Mouse (Mus musculus) spleen, embryonic (tissue): ENCODE measurements around the gene Pacsin3.

ENCODE experiments used
- CTCF ChIA-PET: fragments of 350-600 bp; sonication (Branson Sonifier 250); formaldehyde crosslinking; loops from one replicate; lab custom pipeline; 2022; lab: Charles Lee

Pacsin3 gene

GRCm38 (mm10) chr2:91255661-91256150, at the start of gene Pacsin3:
Pacsin3 (plus strand) TSS chr2:91255954.
- CTCF ChIA-PET = interaction anchor here (0.8 kb wide), 1 partner anchor 26 kb away, joined by 3 read pairs; no protein-coding TSS in a partner anchor

DNA sequence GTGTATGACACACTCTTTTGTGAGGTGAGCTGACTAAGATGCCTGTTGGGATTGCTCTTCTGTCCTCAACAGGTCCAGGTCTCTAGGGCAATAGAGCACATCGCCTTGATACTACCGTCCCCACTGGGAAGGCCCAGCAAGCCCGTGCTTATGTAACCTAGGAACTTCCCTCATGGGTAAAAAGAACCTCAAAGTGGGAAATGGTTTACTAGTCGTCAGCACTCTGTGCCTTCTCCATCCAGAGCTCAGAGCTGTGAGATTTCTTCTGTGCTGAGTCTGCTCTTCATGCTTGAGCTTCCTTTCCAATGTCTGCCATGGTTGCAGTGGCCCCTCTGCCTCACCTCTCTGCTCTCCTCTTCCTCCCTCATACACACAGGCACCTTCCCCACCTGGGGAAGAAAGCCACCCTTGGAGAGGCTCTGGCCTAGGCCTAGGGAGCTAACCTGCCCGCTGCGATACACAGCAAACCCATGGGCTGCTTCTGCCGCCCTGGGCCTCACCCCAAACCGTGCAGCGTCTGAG, 49.4 kb upstream of the Pacsin3 start:
- CTCF ChIA-PET = no interaction called here

DNA sequence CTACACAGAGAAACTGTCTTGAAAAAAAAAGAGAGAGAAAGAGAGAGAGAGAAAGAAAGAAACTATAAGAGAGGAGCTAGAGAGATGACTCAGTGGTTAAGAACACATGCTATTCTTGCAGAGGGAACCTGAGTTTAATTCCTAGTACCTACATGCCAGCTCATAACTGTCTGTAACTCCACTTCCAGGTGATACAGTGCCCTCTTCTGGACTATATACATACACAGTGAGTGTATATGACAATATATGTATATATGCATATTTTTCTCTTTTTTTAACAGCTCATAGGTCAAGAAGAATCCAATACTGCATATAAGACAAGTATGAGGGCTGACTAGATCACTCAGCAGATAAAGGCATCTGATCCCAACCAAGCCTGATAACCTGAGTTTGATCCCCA, 42.4 kb upstream of the Pacsin3 start:
- CTCF ChIA-PET = no interaction called here

DNA sequence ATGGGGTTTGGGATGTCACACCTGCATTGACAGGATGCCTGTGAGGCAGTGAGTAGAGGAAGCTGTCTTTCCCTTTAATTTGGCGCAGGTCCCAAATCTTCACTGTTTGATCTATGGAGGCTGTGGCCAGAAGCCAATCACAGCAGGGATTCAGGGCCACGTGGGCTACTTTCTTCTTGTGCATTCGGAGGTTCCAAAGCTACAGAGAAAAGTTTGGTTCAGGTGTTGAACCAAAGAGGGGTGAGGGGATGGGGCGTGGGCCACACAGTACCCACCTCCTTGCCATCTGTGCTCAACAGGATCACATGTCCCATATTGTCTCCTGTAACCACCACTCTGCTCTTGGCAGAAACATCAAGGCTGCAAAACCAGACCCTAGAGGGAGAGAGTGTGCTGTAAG, 38.7 kb upstream of the Pacsin3 start:
- CTCF ChIA-PET = interaction anchor here (0.6 kb wide), 1 partner anchor 1163 kb away, joined by 8 read pairs; no protein-coding TSS in a partner anchor

GRCm38 (mm10) chr2:91220501-91220900, 35.3 kb upstream of the Pacsin3 start:
- CTCF ChIA-PET = no interaction called here

GRCm38 (mm10) chr2:91223614-91224013, 32.1 kb upstream of the Pacsin3 start:
- CTCF ChIA-PET = interaction anchor here (0.6 kb wide), 1 partner anchor 205 kb away, joined by 3 read pairs; no protein-coding TSS in a partner anchor

- CTCF ChIA-PET = interaction anchor here (0.5 kb wide), 1 partner anchor 26 kb away, joined by 3 read pairs; no protein-coding TSS in a partner anchor
Measured at GRCm38 (mm10) chr2:91229735-91230134, 26.0 kb upstream of the Pacsin3 start.

- CTCF ChIA-PET = interaction anchor here (0.6 kb wide), 2 partner anchors 207 to 287 kb away, joined by 3 to 5 read pairs; no protein-coding TSS in a partner anchor
Measured at GRCm38 (mm10) chr2:91236601-91237510, 18.9 kb upstream of the Pacsin3 start, which contains the start of gene Ddb2. Ddb2 (minus strand) TSS chr2:91236982.

DNA sequence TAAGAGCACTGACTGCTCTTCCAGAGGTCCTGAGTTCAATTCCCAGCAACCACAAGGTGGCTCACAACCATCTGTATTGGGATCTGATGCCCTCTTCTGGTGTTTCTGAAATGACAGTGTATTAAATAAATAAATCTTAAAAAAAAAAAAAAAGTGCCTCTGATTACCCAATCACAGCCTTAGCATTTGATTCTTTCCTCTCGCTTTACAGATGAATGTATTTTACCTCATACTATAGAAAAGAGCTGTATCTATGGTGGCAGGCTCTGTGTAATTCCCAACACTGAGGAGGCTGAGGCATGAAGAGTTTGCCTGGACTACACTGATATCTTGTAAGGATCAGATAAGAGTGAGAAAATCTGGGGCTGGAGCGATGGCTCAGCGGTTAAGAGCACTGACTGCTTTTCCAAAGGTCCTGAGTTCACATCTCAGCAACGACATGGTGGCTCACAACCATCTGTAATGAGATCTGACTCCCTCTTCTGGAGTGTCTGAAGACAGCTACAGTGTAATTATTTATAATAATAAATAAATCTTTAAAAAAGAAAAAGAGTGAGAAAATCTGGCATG, 18.2 kb upstream of the Pacsin3 start:
- CTCF ChIA-PET = interaction anchor here (0.5 to 0.7 kb wide), 3 partner anchors 14 to 208 kb away, joined by 3 to 5 read pairs (median 4); no protein-coding TSS in a partner anchor

- CTCF ChIA-PET = no interaction called here
Measured at GRCm38 (mm10) chr2:91242547-91242946, 13.2 kb upstream of the Pacsin3 start.

DNA sequence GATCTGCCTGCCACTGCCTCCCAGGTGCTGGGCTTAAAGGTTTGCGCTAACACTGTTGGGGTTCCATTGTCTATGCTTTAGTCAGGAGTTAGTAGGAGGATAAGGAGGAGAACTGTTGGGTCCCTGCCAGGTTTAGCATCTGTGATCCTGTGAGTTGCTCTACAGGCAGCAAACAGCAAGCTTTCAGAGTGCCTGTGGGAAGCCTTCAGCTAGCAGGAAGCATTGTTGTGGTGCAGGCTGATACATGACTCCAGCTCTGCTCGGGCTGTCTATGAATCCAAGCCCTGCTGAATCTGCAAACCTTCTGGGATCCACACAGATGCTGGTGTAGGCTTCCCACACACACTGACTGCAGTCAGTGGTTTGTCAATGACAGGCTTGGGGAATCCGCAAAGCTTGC, 12.3 kb upstream of the Pacsin3 start:
- CTCF ChIA-PET = no interaction called here

GRCm38 (mm10) chr2:91244557-91245228, 11.1 kb upstream of the Pacsin3 start:
- CTCF ChIA-PET = no interaction called here

GRCm38 (mm10) chr2:91248366-91248765, 7.4 kb upstream of the Pacsin3 start:
- CTCF ChIA-PET = no interaction called here

DNA sequence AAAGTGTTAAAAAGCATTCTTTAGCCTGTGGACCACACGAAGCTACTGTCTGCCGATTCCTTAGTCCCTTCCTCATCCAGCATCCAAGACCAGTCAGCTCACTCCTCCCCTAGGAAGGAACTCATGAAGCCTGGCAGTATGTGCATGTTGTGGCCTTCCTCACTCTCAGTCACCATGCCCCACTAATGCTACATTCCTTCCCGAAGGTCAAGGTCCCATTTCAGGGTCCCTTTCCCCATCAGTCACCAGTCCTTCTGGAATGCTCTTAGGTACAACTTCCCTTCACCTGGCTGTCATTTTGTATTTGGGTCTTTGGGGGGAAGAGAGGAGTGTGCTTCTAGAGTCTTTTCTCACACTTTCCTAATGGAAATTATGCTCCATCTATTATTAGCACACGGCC, 3.8 kb upstream of the Pacsin3 start:
- CTCF ChIA-PET = interaction anchor here (0.8 kb wide), 1 partner anchor 14 kb away, joined by 3 read pairs; no protein-coding TSS in a partner anchor

DNA sequence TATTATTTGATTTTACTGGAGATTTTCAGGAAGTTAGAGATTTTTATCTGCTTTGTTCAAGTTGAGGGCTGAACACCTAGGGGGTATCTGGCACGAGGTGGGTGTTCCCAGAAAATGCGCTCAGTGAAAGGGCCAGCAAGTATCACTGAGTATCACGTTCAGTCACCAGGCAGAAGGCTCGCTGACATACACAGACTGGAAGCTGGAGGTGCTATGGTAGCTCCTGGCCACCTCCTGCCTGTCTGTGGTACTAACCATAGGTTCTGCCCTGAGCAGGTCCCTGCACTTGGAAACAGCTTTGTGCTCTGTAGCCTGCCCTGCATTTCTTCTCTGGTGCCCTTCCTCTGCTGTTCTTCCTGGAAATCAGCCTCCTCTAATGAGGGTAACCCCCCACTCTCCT, 3.2 kb upstream of the Pacsin3 start:
- CTCF ChIA-PET = no interaction called here

DNA sequence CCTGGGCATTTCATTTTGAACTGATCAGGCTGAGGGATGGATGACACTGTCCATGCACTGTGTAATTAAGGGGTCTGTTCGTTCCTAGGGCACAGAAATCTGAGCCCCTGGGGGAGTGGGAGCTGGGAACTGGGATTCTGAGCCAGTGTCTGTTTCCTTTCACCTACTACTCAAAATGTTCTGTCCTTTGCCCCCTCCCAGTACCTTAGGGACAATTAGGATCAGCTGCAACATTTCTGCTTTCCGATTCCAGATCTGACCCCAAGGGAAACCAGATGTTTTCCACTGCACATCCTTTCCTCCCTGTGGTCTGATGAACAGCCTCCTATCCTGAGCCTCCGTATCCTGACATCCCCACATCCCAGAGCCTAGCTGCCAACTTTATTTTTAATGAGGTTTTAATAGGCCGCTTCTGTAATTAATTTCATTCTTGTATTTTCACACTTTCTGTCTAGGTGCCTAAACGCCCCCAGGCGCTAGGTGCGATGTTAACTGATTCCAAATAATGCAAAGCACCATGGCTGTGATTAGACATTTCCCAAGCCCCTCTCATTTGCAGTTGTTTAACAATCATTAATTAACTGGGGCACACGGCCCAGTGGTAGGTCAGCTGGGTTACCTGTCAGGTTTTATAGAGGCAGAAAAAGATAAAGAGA, 901 bp upstream of the Pacsin3 start:
- CTCF ChIA-PET = no interaction called here

GRCm38 (mm10) chr2:91256256-91257125, 737 bp downstream of the Pacsin3 start:
- CTCF ChIA-PET = interaction anchor here (0.8 kb wide), 1 partner anchor 27 kb away, joined by 3 read pairs; no protein-coding TSS in a partner anchor

GRCm38 (mm10) chr2:91257126-91257980, 1.6 kb downstream of the Pacsin3 start:
- CTCF ChIA-PET = no interaction called here

GRCm38 (mm10) chr2:91258054-91258453, 2.3 kb downstream of the Pacsin3 start:
- CTCF ChIA-PET = no interaction called here
